Mouse (Mus musculus) right cerebral cortex, postnatal 10 days (tissue): ENCODE measurements at regions not wholly inside any gene's neighbourhood (a gene's known extent, or its start where the extent isn't known, plus 50 kb on each side); places are given as distances from the start of the nearest gene placed in this dataset.

Experiments used
- DNase-seq, 2 experiments: peaks; one replicate each; pipeline ENCODE4 v3.0.0; 2021; ENCODE audit warnings: low spot score in 2 of 2

DNA sequence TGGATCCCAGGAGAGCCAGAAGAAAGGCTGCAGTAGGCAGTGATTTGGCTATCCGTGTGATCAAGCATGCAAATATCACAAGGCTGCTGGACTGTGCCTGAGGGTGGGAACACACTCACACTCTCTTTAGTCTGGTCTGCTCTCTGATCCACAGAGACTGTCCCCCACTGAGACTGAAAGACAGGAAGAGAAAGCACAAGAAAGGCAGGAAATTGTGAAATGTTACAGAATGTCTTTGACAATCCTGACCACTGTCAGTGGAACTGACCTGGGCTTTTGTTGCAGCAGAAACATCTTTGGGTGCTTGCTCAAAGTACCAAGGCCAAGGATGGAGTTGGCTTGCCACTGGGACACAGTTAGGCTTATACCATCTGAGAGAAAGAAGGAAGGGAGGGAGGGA, 52.3 kb upstream of the Gpd2 start:
- DNase-seq, result no peak

DNA sequence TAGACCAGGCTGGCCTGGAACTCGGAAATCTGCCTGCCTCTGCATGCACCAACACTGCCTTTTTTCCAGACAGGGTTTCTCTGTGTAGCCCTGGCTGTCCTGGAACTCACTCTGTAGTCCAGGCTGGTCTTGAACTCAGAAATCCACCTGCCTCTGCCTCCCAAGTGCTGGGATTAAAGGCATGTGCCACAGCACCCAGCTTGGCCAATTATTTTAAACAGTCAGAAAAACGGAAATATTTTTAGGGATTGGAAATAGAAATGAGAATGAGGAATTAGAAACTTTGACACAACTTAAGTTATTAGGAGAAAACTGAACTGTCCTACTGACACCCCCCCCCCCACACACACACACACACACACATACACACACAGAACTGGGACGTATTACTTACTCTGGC, 54.3 kb upstream of the Gpd2 start:
- DNase-seq, result peak in 1 of 2 experiments; percentile 27

DNA sequence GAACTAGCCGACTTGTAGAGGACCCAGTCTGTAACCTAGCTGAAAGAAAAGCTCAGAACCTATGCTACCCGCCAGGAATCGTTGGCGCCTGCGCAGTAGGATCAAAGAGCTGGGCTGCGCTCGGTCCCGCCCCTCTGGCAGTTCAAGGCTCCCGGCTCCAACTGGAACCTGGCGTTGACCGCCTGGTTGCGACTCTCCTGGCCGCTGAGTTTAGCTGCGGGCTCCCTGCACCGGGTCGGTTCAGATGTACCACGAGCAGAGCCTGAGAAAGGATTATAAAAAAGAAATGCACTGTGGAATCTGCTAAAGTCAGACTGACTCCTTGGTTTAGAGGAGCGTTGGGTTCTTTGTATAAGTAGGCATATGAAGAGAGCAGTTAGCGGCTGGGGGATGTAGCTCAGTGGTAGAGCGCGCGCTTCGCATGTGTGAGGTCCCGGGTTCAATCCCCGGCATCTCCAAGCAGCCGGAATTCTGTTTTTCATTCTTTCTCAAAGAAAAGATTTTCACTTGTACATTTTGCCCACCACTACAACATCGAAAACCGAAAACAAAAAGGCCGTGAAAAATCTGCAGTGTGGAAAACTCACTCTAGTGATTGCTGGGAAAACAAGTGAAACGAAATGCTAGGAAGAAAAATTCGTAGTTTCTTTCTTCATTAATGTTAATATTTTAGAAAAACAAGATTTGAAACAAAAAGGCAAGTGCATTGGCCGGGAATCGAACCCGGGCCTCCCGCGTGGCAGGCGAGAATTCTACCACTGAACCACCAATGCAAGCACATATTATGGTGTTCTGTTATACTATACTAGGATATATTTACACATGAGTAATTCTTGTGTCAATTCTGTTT, 55.5 kb upstream of the Gpd2 start:
- DNase-seq, result peak; percentile 94 to 95

DNA sequence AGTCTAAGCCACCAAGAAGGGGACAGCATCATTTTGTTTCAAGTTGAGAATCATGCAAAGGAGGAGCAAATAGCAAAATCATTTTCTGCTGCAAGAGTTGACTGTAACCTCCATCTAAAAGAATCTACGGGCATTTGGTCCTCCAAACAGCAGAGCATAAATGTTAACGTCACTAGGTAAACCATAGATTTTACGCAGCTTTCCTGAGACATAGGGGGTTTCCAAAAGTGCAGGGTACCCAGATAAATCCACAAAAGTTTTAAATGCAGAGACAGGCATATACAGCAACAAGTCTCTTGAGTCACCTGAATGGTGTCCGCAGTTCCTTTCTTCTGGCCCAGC, 56.1 kb upstream of the Gpd2 start:
- DNase-seq, result no peak

DNA sequence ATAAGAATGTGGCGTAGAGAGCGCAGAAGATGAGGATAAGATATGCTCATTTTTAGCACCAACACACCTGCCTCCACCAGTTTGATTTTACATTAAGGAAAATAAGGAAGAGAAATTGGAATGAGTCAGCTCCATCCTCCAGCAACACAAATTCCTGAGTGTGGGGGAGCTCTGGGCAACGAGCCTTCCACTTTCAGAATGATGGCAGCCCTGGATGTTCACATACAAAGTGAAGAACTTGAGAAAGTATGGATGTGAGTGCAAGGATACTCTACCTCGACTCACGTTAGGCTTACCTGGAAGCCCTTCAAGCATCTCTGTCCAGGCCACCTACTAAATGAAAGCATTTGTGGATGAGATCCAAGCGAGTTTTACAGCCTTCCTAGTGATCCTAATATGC, 54.3 kb upstream of the Nr4a2 start:
- DNase-seq, result peak in 1 of 2 experiments; percentile 28

DNA sequence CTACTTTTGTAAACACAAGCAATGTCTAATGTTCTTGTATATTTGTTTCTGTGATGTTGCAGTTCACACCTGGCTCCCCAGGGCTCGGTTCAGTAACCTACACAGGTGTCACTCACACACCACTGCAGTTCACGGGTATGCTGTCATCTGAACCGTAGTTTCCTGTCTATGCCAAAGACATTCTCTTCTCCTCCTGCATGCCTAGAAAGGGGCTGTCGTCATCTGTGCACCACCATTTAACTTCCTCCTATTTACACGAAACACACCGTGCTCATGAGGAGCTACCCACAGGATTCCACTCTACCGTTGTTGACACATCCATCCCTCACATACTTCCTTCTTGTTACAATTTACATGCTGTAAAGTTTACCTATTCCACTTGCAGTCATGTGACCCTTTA, 52.7 kb upstream of the Nr4a2 start:
- DNase-seq, result no peak

DNA sequence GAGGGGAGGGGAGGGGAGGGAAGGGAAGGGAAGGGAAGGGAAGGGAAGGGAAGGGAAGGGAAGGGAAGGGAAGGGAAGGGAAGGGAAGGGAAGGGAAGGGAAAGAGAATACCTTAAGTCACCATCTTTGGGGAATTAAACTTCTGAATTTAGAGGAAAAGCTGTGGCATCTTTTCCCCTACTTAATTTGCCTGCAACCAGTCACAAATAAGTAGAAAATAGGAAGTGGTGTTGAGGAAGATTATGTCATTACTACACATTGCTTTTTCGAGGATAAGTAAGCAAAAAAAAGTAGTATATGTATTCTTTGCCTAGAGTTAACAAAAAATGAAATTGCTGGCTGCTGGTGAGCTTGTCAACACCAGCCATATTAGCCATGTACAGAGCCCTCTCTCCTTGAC, 51.4 kb upstream of the Nr4a2 start:
- no peak for DNase-seq
